Mouse (Mus musculus): ENCODE data around the gene Rgs4. TPM values are rescaled to one million over a fixed set of nuclear protein-coding genes. Genes with fewer than 3 reads are reported as not detected.

Rgs4 gene
- total RNA-seq, 1 experiment from 2014 or later: 36.8 TPM

Other genes starting within 250 kb of the Rgs4 start
- gene Nuf2, start 216.2 kb downstream of the Rgs4 start, total RNA-seq (2021): 12.6 and 13.0 TPM in 2 replicates
- 130 and 159 TPM in 2 replicates for gene Rgs5, start 92.1 kb downstream of the Rgs4 start, total RNA-seq (2021)
- 0.34 TPM in 1 of 2 replicates, not detected in the other for gene Ccdc190, start 181.0 kb upstream of the Rgs4 start, total RNA-seq (2021)
- 16.2 and 27.8 TPM in 2 replicates for gene Hsd17b7, start 221.6 kb upstream of the Rgs4 start, total RNA-seq (2021)

Measured in adrenal gland, postnatal 14 days (tissue).